Comparison of ENCODE assay signal across 18 mouse cellular contexts in genomic region chr7:93291945-93292696, GRCm38 (mm10).
"Had no signal": no experiment of that assay in that cellular context is flagged by ENCODE, and none has a peak within 500 bp of the region (broad histone marks: within the 10 kb centered on the region; RNA-seq: fewer than 3 reads in every experiment).

No protein-coding gene starts in this region.

- H3K36me3 ChIP-seq: liver, embryonic 13.5 days; neural tube, embryonic 13.5 days had no signal

- H3K4me3 ChIP-seq: layer of hippocampus, adult 2 months; liver, embryonic 13.5 days; myocyte; neural tube, embryonic 13.5 days had no signal

- ATAC-seq: intestine, postnatal 0 days had no signal

- H3K4me1 ChIP-seq: liver, embryonic 13.5 days; neural tube, embryonic 13.5 days had no signal

- H3K4me2 ChIP-seq: liver, embryonic 13.5 days; neural tube, embryonic 13.5 days had no signal

- H3K27ac ChIP-seq: kidney, postnatal 0 days; layer of hippocampus, adult 2 months; liver, embryonic 13.5 days; neural tube, embryonic 13.5 days; stomach, postnatal 0 days had no signal

- H3K27me3 ChIP-seq: liver, embryonic 13.5 days; neural tube, embryonic 13.5 days had no signal

- DNase-seq: kidney, adult 2 months; kidney, postnatal 25 days; layer of hippocampus, adult 9-11 months; liver, embryonic 13.5 days; lung, adult 2 months; lung, postnatal 14 days; lung, postnatal 4 days; right cerebral cortex, adult 18-20 months; right cerebral cortex, postnatal 14 days; right cerebral cortex, postnatal 4 days; thymus, adult 2 months; thymus, postnatal 14 days had no signal

- H3K9ac ChIP-seq: liver, embryonic 13.5 days; neural tube, embryonic 13.5 days had no signal

- H3K9me3 ChIP-seq: neural tube, embryonic 13.5 days had no signal
